Mouse (Mus musculus) liver, embryonic 14.5 days (tissue): ENCODE results near the gene Ptpn14. TPM values are rescaled to one million over a fixed set of nuclear protein-coding genes. Genes with fewer than 3 reads are reported as not detected.

Experiments used
- ATAC-seq: fragments of 200-750 bp; cut with Nextera tagmentation; 2 replicates; pipeline ENCODE4 v1.8.0; 2017; ENCODE audit warnings: moderate number of reproducible peaks, mild to moderate bottlenecking, moderate library complexity; ENCODE audit not compliant: insufficient read depth
- DNase-seq, 3 experiments: peaks; one replicate each; pipeline ENCODE4 v3.0.0-alpha.2; 2012 to 2013; ENCODE audit warnings: low read depth in 3 of 3, low spot score in 3 of 3
- H3K27ac ChIP-seq: fragments of 300-500 bp; sonication (generic); 2 replicates; pipeline ENCODE4 v1.5.1; 2014; ENCODE audit warnings: moderate library complexity, mild to moderate bottlenecking, control low read depth, inconsistent platforms
- H3K27me3 ChIP-seq: fragments of 300-500 bp; sonication (generic); 2 replicates; pipeline ENCODE4 v1.6.1; 2014; ENCODE audit warnings: mild to moderate bottlenecking, low read length, moderate library complexity; ENCODE audit not compliant: control insufficient read depth, insufficient read depth
- H3K36me3 ChIP-seq: fragments of 300-500 bp; sonication (generic); replicated peaks from 2 replicates; pipeline ENCODE4 v1.6.1; 2014; ENCODE audit warnings: low read depth; ENCODE audit not compliant: control insufficient read depth, insufficient read depth
- H3K4me1 ChIP-seq, 2 experiments: fragments of 200-500 bp in 1 of 2; fragments of 300-500 bp in 1 of 2; sonication (generic) in 1 of 2; replicated peaks; 2 replicates each; pipeline ENCODE4 v1.6.1; 2012 to 2014; ENCODE audit warnings: antibody characterized with exemption in 1 of 2, inconsistent platforms in 1 of 2, low read length in 1 of 2; ENCODE audit not compliant: control insufficient read depth in 2 of 2, insufficient read depth in 2 of 2
- H3K4me2 ChIP-seq: fragments of 300-500 bp; sonication (generic); 2 replicates; pipeline ENCODE4 v1.6.1; 2014; ENCODE audit warnings: low read depth, mild to moderate bottlenecking, control low read depth, moderate library complexity
- H3K4me3 ChIP-seq, 2 experiments: fragments of 200-500 bp in 1 of 2; fragments of 300-500 bp in 1 of 2; sonication (generic) in 1 of 2; 2 replicates each; pipeline ENCODE4 v1.5.1; 2012 to 2014; ENCODE audit warnings: low read depth in 2 of 2, low read length in 2 of 2, mild to moderate bottlenecking in 2 of 2, control low read depth in 1 of 2, inconsistent platforms in 1 of 2, moderate library complexity in 1 of 2; ENCODE audit not compliant: insufficient read depth in 1 of 2
- H3K9ac ChIP-seq: fragments of 300-500 bp; sonication (generic); replicated peaks from 2 replicates; pipeline ENCODE4 v1.6.1; 2014; ENCODE audit warnings: mild to moderate bottlenecking, control low read depth, moderate library complexity
- H3K9me3 ChIP-seq: fragments of 300-500 bp; sonication (generic); 2 replicates; pipeline ENCODE4 v1.6.1; 2016; ENCODE audit warnings: low read length, mixed read lengths; ENCODE audit not compliant: control insufficient read depth
- CTCF ChIP-seq: IDR thresholded peaks from 2 replicates; pipeline ENCODE4 v1.5.1; 2016; ENCODE audit warnings: antibody characterized with exemption, low read depth, control low read depth
- EP300 ChIP-seq: IDR thresholded peaks from 2 replicates; pipeline ENCODE4 v1.6.1; 2016; ENCODE audit warnings: antibody characterized with exemption, low read depth
- whole genome bisulfite sequencing: fragments of 180-500 bp; shearing (Covaris S2); extraction: QIAGEN DNeasy Blood & Tissue Kit; methylation state at CpG from one replicate; pipeline ENCODE4 v1.1.7; 2014; ENCODE audit not compliant: insufficient replicate concordance; 5-methylcytosine and 5-hydroxymethylcytosine counted together
- polyA plus RNA-seq, 2 experiments: library from polyadenylated mRNA; depleted of rRNA in 1 of 2; stranded (reverse) in 1 of 2; unstranded in 1 of 2; fragments of >200 nt; fragmentation: Nextera tagmentation in 1 of 2; extraction: Ambion mirVana in 1 of 2; gene quantifications; 2 replicates each; pipeline versions ENCODE4 v1.2.1 to v1.2.3; 2012 to 2014

Gene Ptpn14
- polyA plus RNA-seq, 2 experiments = 0.22 to 0.50 TPM

DNA sequence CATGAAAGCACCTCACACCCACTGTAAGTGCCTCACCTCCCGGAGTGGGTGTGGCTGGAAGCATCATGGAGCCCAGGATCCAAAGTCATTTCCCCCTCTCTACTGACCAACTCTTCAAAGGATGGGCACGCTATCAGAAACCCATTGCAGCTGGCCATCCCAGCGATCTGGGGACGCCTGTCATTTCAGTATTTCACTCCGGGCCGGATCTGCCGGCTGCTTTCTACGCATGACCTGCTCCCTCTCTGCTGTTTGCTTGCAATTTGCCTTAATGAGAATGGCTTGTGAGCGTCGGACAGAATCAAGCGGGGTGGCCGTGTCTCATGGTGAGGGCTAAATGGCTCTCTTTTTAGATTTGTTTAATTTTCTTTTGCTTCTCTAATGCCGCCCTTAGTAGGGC, 106.1 kb downstream of the Ptpn14 start:
- DNase-seq = no peak
- H3K4me3 ChIP-seq = no peak overlapping the region
- peaks cover 12 to 20% of the 10 kb centered on the region in 2 experiments for H3K4me1 ChIP-seq
- WGBS = 76% methylated on average over 13 of the region's 13 CpGs
- H3K4me2 ChIP-seq = no peak overlapping the region
- no peak overlapping the region for H3K27ac ChIP-seq
- no peak for ATAC-seq
- TF ChIP-seq CTCF (no peak), EP300 (no peak)
- H3K9me3 ChIP-seq = no peaks in the 10 kb centered on the region
- no peaks in the 10 kb centered on the region for H3K27me3 ChIP-seq
- H3K9ac ChIP-seq = no peak overlapping the region
- no peaks in the 10 kb centered on the region for H3K36me3 ChIP-seq

DNA sequence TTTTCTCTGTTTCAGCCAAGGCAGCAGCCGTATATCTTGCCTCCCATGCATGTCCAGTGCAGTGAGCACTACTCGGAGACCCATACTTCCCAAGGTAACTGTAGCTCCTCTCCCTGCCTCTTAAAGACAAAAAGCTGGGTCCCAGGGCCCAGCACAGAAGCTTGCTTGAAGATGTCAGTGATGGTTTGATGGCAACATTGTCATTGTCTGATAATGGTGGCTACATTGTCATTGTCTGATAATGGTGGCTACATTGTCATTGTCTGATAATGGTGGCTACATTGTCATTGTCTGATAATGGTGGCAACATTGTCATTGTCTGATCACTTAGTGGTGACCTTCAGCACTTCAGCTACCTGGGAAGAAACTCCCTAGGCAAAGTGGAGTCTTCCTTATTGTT, 118.3 kb downstream of the Ptpn14 start:
- TF ChIP-seq CTCF (no peak), EP300 (no peak)

DNA sequence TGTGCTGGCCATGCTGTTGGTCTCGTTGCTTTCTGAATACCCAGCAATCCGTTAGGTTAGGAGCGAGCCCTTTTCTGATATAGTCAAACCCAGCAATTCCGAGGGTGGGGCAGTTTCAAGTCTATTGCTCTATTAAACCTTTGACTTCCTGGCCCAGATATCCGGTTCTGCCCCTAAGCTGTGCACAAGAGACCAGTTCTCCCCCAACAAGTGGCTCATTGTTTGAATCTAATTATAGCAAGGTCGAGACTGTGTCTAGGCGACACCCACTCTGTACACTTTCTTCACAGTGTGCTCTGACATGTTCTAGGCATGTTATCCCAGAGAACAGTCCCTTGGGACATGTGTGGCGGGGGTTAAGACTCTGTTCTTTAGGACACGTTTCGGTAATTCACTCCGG, 121.5 kb downstream of the Ptpn14 start:
- Histone ChIP-seq H3K9me3 (no peaks in the 10 kb centered on the region), H3K27me3 (no peaks in the 10 kb centered on the region), H3K4me1 (peaks cover 0 to 15% of the 10 kb centered on the region in 2 experiments; a peak in 3 of 4 replicates), H3K27ac (no peak overlapping the region), H3K4me3 (no peak overlapping the region), H3K4me2 (no peak overlapping the region), H3K36me3 (no peaks in the 10 kb centered on the region), H3K9ac (no peak overlapping the region)
- no peak for DNase-seq
- no peak for TF ChIP-seq CTCF
- TF ChIP-seq EP300 = no peak
- WGBS = 72% methylated on average over 11 of the region's 11 CpGs
- ATAC-seq = no peak

More for the DNA sequence above, 118.3 kb downstream of the Ptpn14 start:
- H3K9ac ChIP-seq = no peak overlapping the region
- no peak overlapping the region for H3K27ac ChIP-seq
- H3K27me3 ChIP-seq = no peaks in the 10 kb centered on the region
- WGBS = 40% methylated on average over 2 of the region's 2 CpGs
- H3K36me3 ChIP-seq = no peaks in the 10 kb centered on the region
- ATAC-seq = peak; percentile 31; the same call in 1 of the 2 replicates
- no peak overlapping the region for H3K4me2 ChIP-seq
- no peak overlapping the region for H3K4me3 ChIP-seq
- no peak for DNase-seq
- H3K9me3 ChIP-seq = no peaks in the 10 kb centered on the region
- peaks cover 0 to 15% of the 10 kb centered on the region in 2 experiments; a peak in 3 of 4 replicates for H3K4me1 ChIP-seq

DNA sequence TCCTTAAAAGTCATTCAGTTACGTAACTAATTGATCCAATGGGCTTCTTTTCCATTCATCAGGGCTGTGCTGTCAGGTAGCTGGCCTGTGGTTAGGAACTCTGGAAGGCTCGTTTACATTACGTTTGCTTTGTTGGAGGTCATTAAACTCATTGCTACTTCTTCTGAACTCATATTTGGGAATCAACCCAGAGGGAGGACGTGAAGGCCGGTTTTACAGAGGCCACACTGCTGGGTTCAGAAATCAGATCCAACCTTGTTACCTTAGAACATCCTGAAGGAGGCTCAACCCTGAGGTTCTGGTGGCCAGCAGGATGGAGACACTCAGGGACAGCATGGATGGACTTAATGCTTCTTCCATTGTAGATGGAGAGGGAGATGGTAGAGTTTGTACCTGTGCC, 124.0 kb downstream of the Ptpn14 start:
- no peak for TF ChIP-seq EP300
- TF ChIP-seq CTCF = no peak
- no peak overlapping the region for H3K27ac ChIP-seq
- peaks cover 0 to 16% of the 10 kb centered on the region in 2 experiments; a peak in 2 of 4 replicates for H3K4me1 ChIP-seq
- H3K9ac ChIP-seq = no peak overlapping the region
- 71% methylated on average over 5 of the region's 5 CpGs for WGBS
- no peaks in the 10 kb centered on the region for H3K36me3 ChIP-seq
- H3K4me2 ChIP-seq = no peak overlapping the region
- H3K4me3 ChIP-seq = no peak overlapping the region
- DNase-seq (no peak), ATAC-seq (no peak)
- H3K9me3 ChIP-seq = no peaks in the 10 kb centered on the region
- H3K27me3 ChIP-seq = no peaks in the 10 kb centered on the region

DNA sequence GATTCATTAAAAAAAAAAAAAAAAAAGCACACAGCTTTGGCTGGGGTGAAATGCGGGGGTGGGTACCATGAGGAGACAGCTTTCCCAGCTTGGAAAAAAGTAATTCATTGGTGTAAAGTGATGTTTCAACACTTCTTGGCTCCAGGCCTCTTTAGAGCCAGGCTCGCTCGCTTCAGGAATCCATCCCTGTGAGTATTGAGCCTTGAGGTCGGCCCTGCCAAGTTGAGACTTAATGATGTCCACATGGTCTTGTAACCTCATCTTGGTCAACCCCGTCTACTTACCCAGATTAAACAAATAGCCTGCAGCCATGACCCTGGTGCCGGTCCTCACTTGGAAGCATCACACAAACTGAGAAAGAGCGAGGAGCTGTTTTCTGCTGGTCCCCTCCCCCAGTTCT, 124.4 kb downstream of the Ptpn14 start:
- no peak overlapping the region for H3K4me3 ChIP-seq
- H3K9me3 ChIP-seq = no peaks in the 10 kb centered on the region
- ATAC-seq = no peak
- H3K27me3 ChIP-seq = no peaks in the 10 kb centered on the region
- TF ChIP-seq EP300 (no peak), CTCF (no peak)
- no peak overlapping the region for H3K9ac ChIP-seq
- no peak overlapping the region for H3K27ac ChIP-seq
- DNase-seq = no peak
- H3K4me2 ChIP-seq = no peak overlapping the region
- H3K36me3 ChIP-seq = no peaks in the 10 kb centered on the region
- peaks cover 0 to 12% of the 10 kb centered on the region in 2 experiments; a peak in 2 of 4 replicates for H3K4me1 ChIP-seq
- 78% methylated on average over 7 of the region's 7 CpGs for WGBS
